Mouse (Mus musculus): ENCODE results near the gene Golt1a. TPM values are rescaled to one million over a fixed set of nuclear protein-coding genes. Genes with fewer than 3 reads are reported as not detected.

Gene Golt1a
- polyA plus RNA-seq (2015; fragmentation: Nextera tagmentation; extraction: Ambion mirVana): 7.8 and 10.2 TPM in 2 replicates

- 55% methylated on average over 14 of the region's 14 CpGs for WGBS (ENCODE audit: insufficient replicate concordance)
- Histone ChIP-seq H3K4me2 (ENCODE audit: low read depth, low read length) (peak within 1 kb of the TSS; percentile 17), H3K27me3 (ENCODE audit: control insufficient read depth, insufficient read depth, low read depth, low read length) (no peaks in the 10 kb centered on the region), H3K4me1 (ENCODE audit: control insufficient read depth, low read depth, low read length) (peaks cover 2% of the 10 kb centered on the region; the same call in 1 of the 2 replicates), H3K4me3 (ENCODE audit: low read depth, low read length) (peak within 1 kb of the TSS; percentile 42), H3K9me3 (replicated peaks; ENCODE audit: control insufficient read depth, low read length) (no peaks in the 10 kb centered on the region), H3K36me3 (ENCODE audit: control insufficient read depth, insufficient read depth) (no peaks in the 10 kb centered on the region), H3K27ac (ENCODE audit: low read length) (peak within 1 kb of the TSS; percentile 62), H3K9ac (ENCODE audit: low read depth, low read length) (no peak within 1 kb of the TSS)
- ATAC-seq (ENCODE audit: low read depth): peak; percentile 86
Observed at GRCm38 (mm10) chr1:133309652-133310267, at the start of gene Golt1a. Gene Golt1a (plus strand): TSS chr1:133309800.

DNA sequence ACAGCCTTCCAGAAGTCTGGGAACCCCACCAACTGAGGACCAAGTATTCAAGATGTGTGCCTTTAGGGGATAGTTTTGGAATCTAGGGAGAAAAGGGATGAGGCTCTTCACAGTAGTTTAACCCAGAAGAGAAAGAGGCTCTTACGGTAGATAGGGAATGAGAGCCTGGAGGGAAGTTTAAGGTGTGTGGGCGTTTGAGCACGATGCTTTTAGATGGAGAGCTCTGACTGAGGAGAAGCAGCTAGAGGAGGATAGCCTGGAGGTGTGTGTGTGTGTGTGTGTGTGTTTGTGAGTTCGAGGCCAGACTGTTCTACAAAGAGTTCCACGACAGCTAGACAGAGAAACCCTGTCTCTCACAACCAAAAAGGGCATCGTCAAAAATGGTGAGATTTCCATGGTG is 47.0 kb upstream of the Golt1a start:
- H3K27me3 ChIP-seq (ENCODE audit: control insufficient read depth, insufficient read depth, low read depth, low read length): no peaks in the 10 kb centered on the region
- H3K36me3 ChIP-seq (ENCODE audit: control insufficient read depth, insufficient read depth): no peaks in the 10 kb centered on the region
- H3K9ac ChIP-seq (ENCODE audit: low read depth, low read length): no peak overlapping the region
- peaks cover 16% of the 10 kb centered on the region for H3K4me1 ChIP-seq (ENCODE audit: control insufficient read depth, low read depth, low read length)
- no peak overlapping the region for H3K4me3 ChIP-seq (ENCODE audit: low read depth, low read length)
- no peaks in the 10 kb centered on the region for H3K9me3 ChIP-seq (replicated peaks; ENCODE audit: control insufficient read depth, low read length)
- H3K27ac ChIP-seq (ENCODE audit: low read length): no peak overlapping the region
- ATAC-seq (ENCODE audit: low read depth): no peak
- WGBS (ENCODE audit: insufficient replicate concordance): 74% methylated on average over 6 of the region's 6 CpGs
- H3K4me2 ChIP-seq (ENCODE audit: low read depth, low read length): no peak overlapping the region

- Histone ChIP-seq H3K9ac (ENCODE audit: low read depth, low read length) (no peak overlapping the region), H3K27ac (ENCODE audit: low read length) (no peak overlapping the region), H3K9me3 (replicated peaks; ENCODE audit: control insufficient read depth, low read length) (no peaks in the 10 kb centered on the region), H3K4me1 (ENCODE audit: control insufficient read depth, low read depth, low read length) (peaks cover 21% of the 10 kb centered on the region), H3K36me3 (ENCODE audit: control insufficient read depth, insufficient read depth) (no peaks in the 10 kb centered on the region), H3K27me3 (ENCODE audit: control insufficient read depth, insufficient read depth, low read depth, low read length) (no peaks in the 10 kb centered on the region), H3K4me3 (ENCODE audit: low read depth, low read length) (no peak overlapping the region), H3K4me2 (ENCODE audit: low read depth, low read length) (no peak overlapping the region)
- WGBS (ENCODE audit: insufficient replicate concordance): 70% methylated on average over 7 of the region's 7 CpGs
- ATAC-seq (ENCODE audit: low read depth): no peak
Observed at GRCm38 (mm10) chr1:133263134-133263533, 46.5 kb upstream of the Golt1a start.

GRCm38 (mm10) chr1:133264367-133264766 is 45.2 kb upstream of the Golt1a start:
- WGBS (ENCODE audit: insufficient replicate concordance): 54% methylated on average over 12 of the region's 12 CpGs
- no peak overlapping the region for H3K9ac ChIP-seq (ENCODE audit: low read depth, low read length)
- no peaks in the 10 kb centered on the region for H3K27me3 ChIP-seq (ENCODE audit: control insufficient read depth, insufficient read depth, low read depth, low read length)
- H3K27ac ChIP-seq (ENCODE audit: low read length): no peak overlapping the region
- H3K4me3 ChIP-seq (ENCODE audit: low read depth, low read length): no peak overlapping the region
- no peak for ATAC-seq (ENCODE audit: low read depth)
- H3K4me1 ChIP-seq (ENCODE audit: control insufficient read depth, low read depth, low read length): peaks cover 24% of the 10 kb centered on the region
- H3K36me3 ChIP-seq (ENCODE audit: control insufficient read depth, insufficient read depth): no peaks in the 10 kb centered on the region
- H3K9me3 ChIP-seq (replicated peaks; ENCODE audit: control insufficient read depth, low read length): no peaks in the 10 kb centered on the region
- H3K4me2 ChIP-seq (ENCODE audit: low read depth, low read length): no peak overlapping the region

DNA sequence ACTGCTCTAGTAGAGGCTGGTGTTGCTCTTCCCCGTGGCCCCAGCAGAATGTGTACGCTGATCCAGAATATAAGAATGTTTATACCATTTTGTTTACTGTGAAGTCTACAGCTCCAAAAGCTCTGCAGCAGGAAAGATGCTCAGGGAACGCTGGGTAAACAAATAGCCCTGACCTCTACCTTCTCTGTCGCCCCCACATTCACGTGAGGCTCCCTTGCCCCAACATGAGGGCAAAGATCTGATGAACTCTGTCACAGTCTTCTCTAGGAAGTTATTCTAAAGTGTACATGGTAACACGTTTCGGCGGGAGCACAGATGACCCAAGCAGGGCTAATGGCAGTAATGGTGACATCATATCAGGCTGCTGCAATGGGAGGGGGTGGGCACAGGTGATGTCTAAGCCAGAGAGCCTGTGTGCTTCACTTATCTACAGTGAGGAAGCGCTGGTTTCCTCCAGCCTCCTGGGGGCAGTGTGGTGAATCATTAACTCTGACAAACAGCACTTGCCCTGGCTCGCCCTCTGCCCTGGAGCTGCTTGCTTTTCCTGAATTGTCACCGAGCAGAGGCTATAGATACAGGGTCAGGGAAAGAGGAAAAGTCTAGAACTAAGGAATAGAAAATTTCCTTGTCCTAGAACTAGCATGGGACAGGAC is 44.4 kb upstream of the Golt1a start:
- Histone ChIP-seq H3K9ac (ENCODE audit: low read depth, low read length) (no peak overlapping the region), H3K27me3 (ENCODE audit: control insufficient read depth, insufficient read depth, low read depth, low read length) (no peaks in the 10 kb centered on the region), H3K4me1 (ENCODE audit: control insufficient read depth, low read depth, low read length) (peaks cover 24% of the 10 kb centered on the region), H3K9me3 (replicated peaks; ENCODE audit: control insufficient read depth, low read length) (no peaks in the 10 kb centered on the region), H3K4me2 (ENCODE audit: low read depth, low read length) (no peak overlapping the region), H3K36me3 (ENCODE audit: control insufficient read depth, insufficient read depth) (no peaks in the 10 kb centered on the region), H3K4me3 (ENCODE audit: low read depth, low read length) (no peak overlapping the region), H3K27ac (ENCODE audit: low read length) (peak overlapping the region; percentile 66)
- 30% methylated on average over 11 of the region's 11 CpGs for WGBS (ENCODE audit: insufficient replicate concordance)
- peak; percentile 77 for ATAC-seq (ENCODE audit: low read depth)

DNA sequence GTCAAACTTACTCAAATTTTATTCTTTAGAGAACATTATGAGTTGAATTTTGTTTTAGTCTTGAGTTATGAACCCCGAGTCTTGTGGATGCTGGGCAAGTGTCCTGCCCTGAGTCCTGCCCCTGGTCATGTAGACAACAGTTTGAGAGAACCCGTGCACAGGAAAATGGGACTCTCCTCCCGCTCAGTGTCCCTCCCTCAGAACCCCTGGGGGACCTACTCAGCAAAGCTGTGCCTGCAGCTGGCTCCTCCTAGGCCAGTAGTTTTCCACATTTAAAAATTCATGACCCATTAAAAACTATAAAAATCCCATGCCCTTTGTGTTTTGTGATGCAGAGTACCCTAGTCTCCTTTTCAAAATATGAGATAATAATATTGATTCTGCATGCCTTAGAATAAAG is 42.5 kb upstream of the Golt1a start:
- Histone ChIP-seq H3K27ac (ENCODE audit: low read length) (no peak overlapping the region), H3K4me3 (ENCODE audit: low read depth, low read length) (no peak overlapping the region), H3K4me2 (ENCODE audit: low read depth, low read length) (no peak overlapping the region), H3K36me3 (ENCODE audit: control insufficient read depth, insufficient read depth) (no peaks in the 10 kb centered on the region), H3K4me1 (ENCODE audit: control insufficient read depth, low read depth, low read length) (peaks cover 24% of the 10 kb centered on the region), H3K9me3 (replicated peaks; ENCODE audit: control insufficient read depth, low read length) (no peaks in the 10 kb centered on the region), H3K27me3 (ENCODE audit: control insufficient read depth, insufficient read depth, low read depth, low read length) (no peaks in the 10 kb centered on the region), H3K9ac (ENCODE audit: low read depth, low read length) (no peak overlapping the region)
- no peak for ATAC-seq (ENCODE audit: low read depth)
- WGBS (ENCODE audit: insufficient replicate concordance): 63% methylated on average over 3 of the region's 3 CpGs

DNA sequence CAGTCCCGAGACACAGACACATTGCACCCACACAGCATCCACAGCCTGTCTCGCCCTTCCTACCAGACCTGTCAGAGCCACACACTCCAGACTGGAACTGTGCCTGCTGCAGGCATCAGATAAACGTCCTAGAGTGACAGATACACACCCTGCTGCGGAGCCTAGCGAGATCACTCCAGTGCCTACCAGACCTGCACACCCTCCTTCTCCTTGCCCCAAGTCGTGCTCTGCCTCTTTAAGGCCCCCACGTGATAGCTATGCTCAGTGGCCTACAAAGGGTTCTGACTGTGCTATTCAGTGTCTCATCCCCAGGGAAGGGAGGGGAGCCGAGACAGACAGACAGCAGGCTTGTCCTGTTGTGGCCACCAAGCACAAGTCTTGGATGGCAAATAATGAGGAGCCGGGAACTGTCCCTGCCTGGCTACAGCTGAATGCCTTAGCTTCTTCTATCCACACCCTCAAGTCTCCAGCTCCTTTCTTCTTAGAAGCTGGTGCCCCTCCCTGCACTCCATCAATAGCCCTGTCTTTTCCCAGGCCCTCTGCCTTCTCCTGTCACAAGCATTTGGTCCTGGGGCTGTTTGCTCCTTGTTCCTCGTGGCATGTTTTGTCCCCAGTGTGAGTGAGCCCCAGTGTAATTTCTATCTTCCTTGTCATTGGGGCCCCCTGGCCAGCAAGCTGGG is 41.6 kb upstream of the Golt1a start:
- H3K4me2 ChIP-seq (ENCODE audit: low read depth, low read length): no peak overlapping the region
- peak; percentile 82 for ATAC-seq (ENCODE audit: low read depth)
- WGBS (ENCODE audit: insufficient replicate concordance): 22% methylated on average over 10 of the region's 10 CpGs
- no peaks in the 10 kb centered on the region for H3K9me3 ChIP-seq (replicated peaks; ENCODE audit: control insufficient read depth, low read length)
- peaks cover 24% of the 10 kb centered on the region for H3K4me1 ChIP-seq (ENCODE audit: control insufficient read depth, low read depth, low read length)
- H3K4me3 ChIP-seq (ENCODE audit: low read depth, low read length): no peak overlapping the region
- H3K9ac ChIP-seq (ENCODE audit: low read depth, low read length): no peak overlapping the region
- H3K27me3 ChIP-seq (ENCODE audit: control insufficient read depth, insufficient read depth, low read depth, low read length): no peaks in the 10 kb centered on the region
- no peaks in the 10 kb centered on the region for H3K36me3 ChIP-seq (ENCODE audit: control insufficient read depth, insufficient read depth)
- H3K27ac ChIP-seq (ENCODE audit: low read length): no peak overlapping the region

GRCm38 (mm10) chr1:133268503-133268902 is 41.1 kb upstream of the Golt1a start:
- H3K4me3 ChIP-seq (ENCODE audit: low read depth, low read length): no peak overlapping the region
- no peaks in the 10 kb centered on the region for H3K36me3 ChIP-seq (ENCODE audit: control insufficient read depth, insufficient read depth)
- H3K4me1 ChIP-seq (ENCODE audit: control insufficient read depth, low read depth, low read length): peaks cover 24% of the 10 kb centered on the region
- H3K27ac ChIP-seq (ENCODE audit: low read length): no peak overlapping the region
- no peak overlapping the region for H3K4me2 ChIP-seq (ENCODE audit: low read depth, low read length)
- no peak overlapping the region for H3K9ac ChIP-seq (ENCODE audit: low read depth, low read length)
- H3K9me3 ChIP-seq (replicated peaks; ENCODE audit: control insufficient read depth, low read length): no peaks in the 10 kb centered on the region
- ATAC-seq (ENCODE audit: low read depth): no peak
- WGBS (ENCODE audit: insufficient replicate concordance): 74% methylated on average over 3 of the region's 3 CpGs
- H3K27me3 ChIP-seq (ENCODE audit: control insufficient read depth, insufficient read depth, low read depth, low read length): no peaks in the 10 kb centered on the region

- no peaks in the 10 kb centered on the region for H3K27me3 ChIP-seq (ENCODE audit: control insufficient read depth, insufficient read depth, low read depth, low read length)
- H3K9ac ChIP-seq (ENCODE audit: low read depth, low read length): no peak overlapping the region
- peaks cover 20% of the 10 kb centered on the region for H3K4me1 ChIP-seq (ENCODE audit: control insufficient read depth, low read depth, low read length)
- H3K4me3 ChIP-seq (ENCODE audit: low read depth, low read length): no peak overlapping the region
- H3K27ac ChIP-seq (ENCODE audit: low read length): no peak overlapping the region
- no peaks in the 10 kb centered on the region for H3K9me3 ChIP-seq (replicated peaks; ENCODE audit: control insufficient read depth, low read length)
- WGBS (ENCODE audit: insufficient replicate concordance): 52% methylated on average over 6 of the region's 6 CpGs
- no peak overlapping the region for H3K4me2 ChIP-seq (ENCODE audit: low read depth, low read length)
- no peak for ATAC-seq (ENCODE audit: low read depth)
- H3K36me3 ChIP-seq (ENCODE audit: control insufficient read depth, insufficient read depth): no peaks in the 10 kb centered on the region; the same call in 1 of the 2 replicates
Observed at GRCm38 (mm10) chr1:133270336-133270735, 39.3 kb upstream of the Golt1a start.
